Mouse (Mus musculus) forebrain, embryonic 13.5 days (tissue): Measurements from ENCODE around the gene Gm12569. TPM values are rescaled to one million over a fixed set of nuclear protein-coding genes. Genes with fewer than 3 reads are reported as not detected.
A peak's percentile ranks its signal among the peaks of the same experiment; 100 is the strongest.

ENCODE experiments used
- ATAC-seq: fragments of 200-750 bp; cut with Nextera tagmentation; 2 replicates; pipeline ENCODE4 v1.8.0; 2017
- H3K27ac ChIP-seq: fragments of 300-500 bp; sonication (generic); 2 replicates; pipeline ENCODE4 v1.5.1; 2015; ENCODE audit warnings: inconsistent platforms, mild to moderate bottlenecking, moderate library complexity
- H3K27me3 ChIP-seq: fragments of 300-500 bp; sonication (generic); 2 replicates; pipeline ENCODE4 v1.6.1; 2015; ENCODE audit warnings: mild to moderate bottlenecking, inconsistent platforms
- H3K36me3 ChIP-seq: fragments of 300-500 bp; sonication (generic); 2 replicates; pipeline ENCODE4 v1.6.1; 2015; ENCODE audit warnings: mild to moderate bottlenecking, inconsistent platforms; ENCODE audit not compliant: poor library complexity, severe bottlenecking
- H3K4me1 ChIP-seq: fragments of 300-500 bp; sonication (generic); 2 replicates; pipeline ENCODE4 v1.6.1; 2015; ENCODE audit warnings: inconsistent platforms
- H3K4me2 ChIP-seq: fragments of 300-500 bp; sonication (generic); 2 replicates; pipeline ENCODE4 v1.6.1; 2015; ENCODE audit warnings: inconsistent platforms, mild to moderate bottlenecking, moderate library complexity
- H3K4me3 ChIP-seq: fragments of 300-500 bp; sonication (generic); 2 replicates; pipeline ENCODE4 v1.5.1; 2015; ENCODE audit warnings: mild to moderate bottlenecking, inconsistent platforms
- H3K9ac ChIP-seq: fragments of 300-500 bp; sonication (generic); 2 replicates; pipeline ENCODE4 v1.6.1; 2015; ENCODE audit warnings: mild to moderate bottlenecking, inconsistent platforms
- H3K9me3 ChIP-seq: fragments of 300-500 bp; sonication (generic); replicated peaks from 2 replicates; pipeline ENCODE4 v1.6.1; 2016; ENCODE audit warnings: inconsistent platforms
- WGBS: fragments of 180-500 bp; shearing (Covaris S2); methylation state at CpG from one replicate; pipeline ENCODE4 v1.1.7; 2015; 5-methylcytosine and 5-hydroxymethylcytosine counted together
- polyA plus RNA-seq: library from polyadenylated mRNA; unstranded; fragments of >200 nt; fragmentation: Nextera tagmentation; extraction: Ambion mirVana; gene quantifications from 2 replicates; pipeline ENCODE4 v1.2.1, GENCODE M21; 2015

Gm12569 gene
- polyA plus RNA-seq, 1 experiment from 2014 or later: not detected

DNA sequence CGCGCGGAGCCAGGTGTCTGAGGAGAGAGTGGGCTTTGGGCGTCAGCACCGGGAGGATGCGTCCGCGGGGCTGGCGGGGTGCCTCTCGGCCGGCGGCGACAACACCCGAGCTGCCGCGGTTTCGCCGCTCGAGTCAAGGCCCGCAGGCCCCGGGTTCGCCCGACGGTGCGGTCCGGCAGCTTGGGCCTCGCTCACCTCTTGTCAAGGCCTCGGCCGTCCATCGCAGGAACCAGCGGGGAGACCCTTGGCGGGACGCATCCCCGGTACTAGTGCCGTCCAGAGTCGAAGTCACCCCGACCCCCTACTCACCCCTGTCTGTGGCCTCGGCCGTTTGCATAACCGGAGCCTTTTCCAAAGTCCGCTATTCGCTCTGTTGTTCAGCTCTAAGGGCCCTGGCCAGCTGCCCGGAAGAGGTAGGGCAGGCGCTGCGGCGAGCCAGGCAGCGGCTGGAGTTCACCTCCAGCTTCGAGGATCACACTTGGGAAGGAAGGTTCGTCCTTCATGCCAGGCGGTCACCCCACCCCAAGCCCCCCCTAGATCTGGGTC is 43.1 kb downstream of the Gm12569 start:
- peak; percentile 76 for ATAC-seq
- under 1% methylated on average over 44 of the region's 50 CpGs for WGBS
- Histone ChIP-seq H3K9me3 (no peaks in the 10 kb centered on the region), H3K4me2 (peak overlapping the region; percentile 78), H3K4me3 (peak overlapping the region; percentile 90), H3K27me3 (no peaks in the 10 kb centered on the region), H3K27ac (peak overlapping the region; percentile 93), H3K4me1 (peaks cover 36% of the 10 kb centered on the region), H3K9ac (peak overlapping the region; percentile 98), H3K36me3 (0 out of 2 replicates have a peak, but pooled peaks cover 6% of the 10 kb centered on the region)

DNA sequence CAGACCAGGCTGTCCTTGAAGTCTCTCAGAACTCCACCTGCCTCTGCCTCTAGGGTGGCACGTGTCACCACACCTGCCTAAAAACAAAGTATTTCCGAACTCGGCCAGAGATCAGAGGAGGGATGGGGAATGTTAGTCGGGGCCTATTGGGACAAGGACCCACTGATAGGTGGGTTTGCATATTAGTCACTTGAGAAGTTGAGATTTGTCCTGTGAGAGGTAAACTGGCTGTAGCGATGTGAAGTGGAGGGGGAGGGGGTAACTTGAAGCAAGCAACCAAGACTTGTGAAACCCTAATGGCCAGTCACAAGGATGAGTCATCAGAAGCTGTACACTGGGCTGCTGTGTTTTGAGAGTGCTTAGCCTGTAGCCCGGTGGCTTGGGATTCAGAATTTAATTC is 44.1 kb downstream of the Gm12569 start:
- Histone ChIP-seq H3K4me1 (peaks cover 36% of the 10 kb centered on the region), H3K4me2 (peak overlapping the region; percentile 78), H3K4me3 (peak overlapping the region; percentile 90), H3K36me3 (0 out of 2 replicates have a peak, but pooled peaks cover 6% of the 10 kb centered on the region), H3K27ac (no peak overlapping the region; the same call in 1 of the 2 replicates), H3K9me3 (no peaks in the 10 kb centered on the region), H3K27me3 (no peaks in the 10 kb centered on the region), H3K9ac (peak overlapping the region; percentile 98)
- 23% methylated on average over 6 of the region's 6 CpGs for WGBS
- no peak for ATAC-seq

DNA sequence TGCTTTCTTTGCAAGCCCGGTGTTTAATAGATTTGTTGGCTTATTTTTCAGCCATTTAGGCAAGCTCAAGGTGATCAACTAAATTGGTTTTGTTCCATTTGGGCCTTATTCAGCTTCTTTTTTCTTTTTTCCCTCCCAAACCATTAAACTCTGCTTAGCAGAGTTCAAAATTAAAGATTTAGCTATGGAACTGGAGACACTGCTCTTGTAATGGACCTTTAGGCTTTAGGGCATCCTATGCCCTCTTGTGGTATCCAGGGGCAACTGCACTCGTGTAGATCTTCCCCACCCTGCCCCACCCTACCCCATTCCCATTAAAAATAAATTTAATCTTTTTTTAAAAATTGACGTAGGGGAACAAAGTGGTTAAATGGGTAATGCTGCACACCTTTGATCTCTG is 45.1 kb downstream of the Gm12569 start:
- no peaks in the 10 kb centered on the region for H3K27me3 ChIP-seq
- no peak overlapping the region for H3K9ac ChIP-seq
- 0 out of 2 replicates have a peak overlapping the region, but pooled peaks have one; percentile 90 for H3K4me3 ChIP-seq
- WGBS: 52% methylated on average over 3 of the region's 3 CpGs
- peaks cover 13% of the 10 kb centered on the region; the same call in 1 of the 2 replicates for H3K36me3 ChIP-seq
- no peaks in the 10 kb centered on the region for H3K9me3 ChIP-seq
- H3K4me1 ChIP-seq: peaks cover 36% of the 10 kb centered on the region
- peak overlapping the region; percentile 78 for H3K4me2 ChIP-seq
- no peak overlapping the region for H3K27ac ChIP-seq
- no peak for ATAC-seq

DNA sequence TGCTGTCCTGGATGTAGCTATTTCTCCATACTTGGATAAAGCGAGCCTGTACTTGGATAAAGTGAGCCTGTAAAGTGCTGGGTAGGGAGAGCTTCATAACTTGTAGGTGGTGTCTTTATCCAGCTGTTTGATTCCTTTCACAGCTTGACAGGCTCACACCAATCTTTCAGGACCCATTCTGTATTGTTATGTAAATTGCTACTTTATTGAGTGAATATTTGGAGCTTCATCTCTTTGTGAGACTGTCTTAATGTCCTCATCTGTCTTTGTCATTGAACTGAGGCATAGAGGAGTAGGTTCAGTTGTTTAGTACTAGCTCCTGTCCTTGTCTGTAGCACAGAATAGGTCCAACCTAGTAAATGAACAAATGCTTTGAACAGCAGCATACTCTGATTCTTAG is 54.1 kb downstream of the Gm12569 start:
- no peak for ATAC-seq
- Histone ChIP-seq H3K27me3 (no peaks in the 10 kb centered on the region), H3K4me2 (no peak overlapping the region), H3K9ac (no peak overlapping the region), H3K4me1 (no peaks in the 10 kb centered on the region), H3K4me3 (no peak overlapping the region), H3K27ac (no peak overlapping the region), H3K9me3 (no peaks in the 10 kb centered on the region), H3K36me3 (peaks cover 81% of the 10 kb centered on the region)
- WGBS: 81% methylated on average over 1 of the region's 1 CpGs

Other genes starting within 250 kb of the Gm12569 start
- gene Olfr1377, start 238.5 kb upstream of the Gm12569 start, polyA plus RNA-seq: not detected in 2 replicates
- not detected in 2 replicates for gene Olfr51, start 216.9 kb upstream of the Gm12569 start, polyA plus RNA-seq
- not detected in 2 replicates for gene Olfr54, start 206.2 kb upstream of the Gm12569 start, polyA plus RNA-seq
- not detected in 2 replicates for gene Olfr1375, start 172.4 kb upstream of the Gm12569 start, polyA plus RNA-seq
- gene Zfp354a, start 161.2 kb upstream of the Gm12569 start, polyA plus RNA-seq: 10.0 and 11.5 TPM in 2 replicates
- 145 and 153 TPM in 2 replicates for gene Clk4, start 41.3 kb downstream of the Gm12569 start, polyA plus RNA-seq
- 0.23 TPM in 1 of 2 replicates, not detected in the other for gene BC049762, start 42.6 kb downstream of the Gm12569 start, polyA plus RNA-seq
- gene Col23a1, start 69.4 kb downstream of the Gm12569 start, polyA plus RNA-seq: 1.3 and 1.7 TPM in 2 replicates